Mouse (Mus musculus): Measurements from ENCODE around the gene 1700010B08Rik.
"Not testable (repeated sequence)": the region's sequence is repeated elsewhere in the genome, so short reads cannot be mapped to it uniquely, and the experiment has no call there.

1700010B08Rik gene

DNA sequence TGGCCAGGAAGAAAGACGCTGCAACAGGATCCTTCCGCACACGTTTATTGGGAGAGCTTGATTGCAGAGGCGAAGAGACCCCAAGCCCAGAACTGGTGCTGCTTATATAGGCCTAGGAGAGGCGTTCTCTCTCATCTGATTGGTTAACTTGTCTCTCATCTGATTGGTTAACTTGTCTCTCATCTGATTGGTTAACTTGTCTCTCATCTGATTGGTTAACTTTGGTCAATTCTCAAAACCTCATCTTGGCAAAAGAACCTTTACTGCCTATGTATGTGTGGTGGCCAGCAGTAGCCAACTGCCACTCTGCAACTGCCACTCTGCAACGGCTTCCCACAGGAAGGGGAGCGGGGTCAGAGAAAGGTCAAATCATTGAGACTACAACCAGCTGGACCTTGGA lies at the start of gene 1700010B08Rik:
Gene 1700010B08Rik, plus strand, starts transcription at position 301 of the 400 bp plus-strand sequence.
- not testable (repeated sequence) for DNase-seq (ENCODE audit: low spot score)

DNA sequence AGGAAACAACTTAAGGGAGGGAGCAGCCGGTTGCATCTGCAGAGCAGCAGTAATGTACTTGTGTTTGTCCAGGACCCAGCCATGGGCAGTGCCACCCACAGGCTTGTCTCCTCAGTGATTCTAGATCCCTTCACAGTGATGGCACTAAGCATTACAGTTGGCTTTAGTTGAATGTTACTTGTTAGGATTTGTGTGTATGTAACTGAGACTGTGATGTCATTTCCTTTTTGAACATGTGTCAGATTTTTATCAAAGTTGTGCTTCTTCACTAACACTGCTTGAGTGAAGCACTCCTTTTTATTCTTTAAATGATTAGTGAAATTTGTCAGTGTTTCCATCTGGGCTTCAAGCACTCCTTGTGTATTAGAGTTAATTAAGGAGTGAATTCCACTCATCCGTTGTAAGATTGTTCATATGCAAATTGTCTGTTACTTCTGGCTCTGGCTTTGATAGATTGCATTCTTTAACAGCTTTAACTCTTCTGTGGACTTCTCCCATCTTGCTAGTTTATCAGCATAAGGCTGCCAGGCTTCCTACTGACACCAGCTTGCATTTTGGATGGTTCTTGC lies 46.8 kb upstream of the 1700010B08Rik start:
- no peak for DNase-seq (ENCODE audit: low spot score)

DNA sequence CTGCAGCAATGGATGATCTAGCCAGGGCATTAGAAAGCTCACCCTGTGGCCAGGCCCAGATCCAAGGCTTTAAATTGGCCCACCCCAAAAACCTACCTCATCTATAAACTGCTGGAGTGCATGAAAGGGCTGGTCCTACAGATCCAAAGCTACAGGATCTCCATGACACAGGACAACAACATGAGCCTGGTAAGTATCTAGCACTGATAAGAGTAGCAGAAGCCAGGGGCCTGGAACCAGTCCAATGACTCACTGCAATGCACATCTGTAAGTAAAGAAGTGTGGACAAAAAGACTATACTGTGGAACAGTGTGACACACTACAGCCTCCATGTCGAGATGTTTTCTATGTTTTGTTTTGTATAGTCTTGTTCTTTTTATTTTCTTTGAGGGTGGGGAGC lies 45.7 kb upstream of the 1700010B08Rik start:
- DNase-seq (ENCODE audit: low spot score) = no peak

DNA sequence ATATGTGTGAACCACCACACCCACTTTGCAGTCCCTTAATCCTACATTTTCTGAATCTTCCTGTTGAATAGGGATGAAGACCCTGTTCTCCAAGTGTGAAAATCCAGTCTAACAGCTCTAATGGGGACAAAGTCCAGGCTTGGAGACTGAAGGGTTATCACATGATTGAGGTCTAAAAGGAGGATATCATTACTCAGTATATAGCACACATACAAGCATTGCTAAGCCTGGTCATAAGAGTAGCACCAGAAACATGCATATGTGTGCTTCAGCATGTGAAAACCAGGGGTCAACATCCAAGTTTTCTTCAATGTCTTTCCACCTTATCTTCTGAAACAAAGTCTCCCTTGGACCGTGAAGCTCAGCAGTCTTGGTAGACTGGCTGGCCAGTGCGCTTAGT lies 40.6 kb upstream of the 1700010B08Rik start:
- no peak for DNase-seq (ENCODE audit: low spot score)

DNA sequence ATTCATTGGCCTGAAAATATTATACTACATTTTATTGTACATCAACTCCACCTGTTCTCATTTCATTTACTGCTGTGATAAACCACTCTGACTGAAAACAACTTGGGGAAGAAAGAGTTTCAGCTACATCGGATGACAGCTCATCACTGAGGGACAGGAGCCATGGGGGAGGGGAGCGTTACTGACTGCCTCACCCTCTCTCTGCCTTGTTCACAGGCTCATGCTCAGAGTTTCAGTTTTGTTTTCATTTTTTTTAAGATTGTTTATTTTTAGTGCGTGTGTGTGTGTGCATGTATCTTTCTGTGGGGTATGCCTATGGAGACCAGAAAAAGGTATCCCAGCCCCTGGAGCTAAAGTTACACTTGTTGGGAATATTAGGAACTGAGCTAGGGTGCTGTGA lies 40.0 kb upstream of the 1700010B08Rik start:
- DNase-seq (ENCODE audit: low spot score) = no peak

DNA sequence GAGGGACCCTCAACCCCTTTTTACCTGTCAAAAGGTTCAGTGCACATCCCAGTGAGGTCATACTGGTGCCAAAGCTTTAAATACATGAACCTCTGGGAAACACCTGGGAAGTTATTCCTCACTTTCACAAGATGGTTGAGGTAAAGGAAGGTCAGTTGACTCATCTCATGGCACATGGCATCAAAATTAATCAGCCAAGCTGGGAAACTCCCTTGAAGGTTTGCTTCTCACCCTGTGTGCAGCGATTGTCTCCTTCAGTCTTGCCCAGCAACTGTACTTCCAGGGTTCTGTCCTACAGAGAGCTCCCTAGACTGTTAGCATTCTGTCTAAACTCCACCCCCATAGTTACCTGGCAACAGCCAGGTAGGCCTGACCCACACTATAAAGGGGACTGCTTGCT lies 39.1 kb upstream of the 1700010B08Rik start:
- DNase-seq (ENCODE audit: low spot score) = no peak

DNA sequence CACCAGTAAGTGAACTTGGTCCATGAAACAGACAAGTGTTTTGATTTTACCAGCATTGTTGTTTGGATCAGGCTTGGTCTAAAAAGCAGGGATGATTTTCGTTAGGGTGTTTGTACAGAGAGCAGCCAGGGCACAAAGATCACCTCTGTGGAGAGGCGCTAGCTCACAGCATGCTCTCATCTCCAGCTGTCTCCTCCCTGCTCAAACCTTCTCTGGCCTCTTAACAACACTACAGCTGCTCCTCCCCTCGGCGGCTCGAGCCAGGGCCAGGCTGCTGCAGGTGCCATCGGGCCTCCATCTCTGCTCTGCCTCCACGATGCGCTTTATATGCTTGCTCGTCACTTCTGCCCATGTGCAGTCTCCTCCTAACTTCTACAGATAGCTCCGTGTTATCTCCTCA lies 36.4 kb upstream of the 1700010B08Rik start:
- peak; percentile 48 for DNase-seq (ENCODE audit: low spot score)

DNA sequence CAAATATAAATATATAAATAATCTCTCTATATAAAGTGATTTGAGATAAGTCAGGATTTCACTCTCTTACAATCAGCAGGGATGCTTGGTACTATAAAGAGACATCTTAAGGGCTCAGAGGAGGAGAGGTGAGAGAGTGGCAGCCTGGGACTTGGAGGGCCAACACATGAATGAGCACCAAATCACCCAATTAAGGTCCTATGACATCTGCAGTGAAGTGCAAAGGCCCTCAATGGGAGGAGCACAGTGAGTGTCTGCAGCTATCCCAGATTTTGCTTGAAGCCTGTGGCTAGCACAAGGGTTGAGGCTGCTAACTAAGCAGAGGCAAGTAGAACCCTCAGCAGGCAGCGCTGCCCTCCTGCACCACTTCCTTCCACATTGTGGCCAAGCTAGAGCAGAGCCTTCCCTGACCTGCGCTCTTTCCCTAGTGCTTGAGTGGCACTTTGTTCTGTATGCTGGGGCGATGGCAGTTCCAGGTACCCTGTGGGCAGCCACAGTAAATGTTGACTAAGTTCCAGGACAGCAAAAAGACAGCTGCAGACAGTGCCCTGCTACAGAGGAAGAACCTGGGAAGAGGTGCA lies 33.3 kb upstream of the 1700010B08Rik start:
- no peak for DNase-seq (ENCODE audit: low spot score)

DNA sequence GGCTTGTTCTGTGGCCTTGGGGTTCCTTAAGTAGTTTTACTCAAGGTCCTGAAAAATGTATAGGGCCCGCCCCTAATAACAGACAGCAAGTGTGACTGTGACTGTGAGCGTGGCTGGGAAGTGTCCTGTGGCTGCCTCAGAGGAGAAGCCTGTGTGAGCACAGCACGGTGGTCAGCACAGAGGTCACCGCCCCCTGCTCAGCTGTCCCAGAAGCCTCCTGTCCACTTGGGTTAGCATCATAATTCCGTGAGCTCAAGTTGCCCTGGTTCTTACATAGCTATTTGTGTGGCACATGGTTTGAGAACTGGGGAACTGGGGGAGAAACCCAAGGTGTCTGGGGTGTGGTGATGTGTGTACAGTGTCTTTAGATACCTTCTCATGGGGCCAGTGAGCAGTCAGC lies 31.9 kb upstream of the 1700010B08Rik start:
- DNase-seq (ENCODE audit: low spot score) = no peak

DNA sequence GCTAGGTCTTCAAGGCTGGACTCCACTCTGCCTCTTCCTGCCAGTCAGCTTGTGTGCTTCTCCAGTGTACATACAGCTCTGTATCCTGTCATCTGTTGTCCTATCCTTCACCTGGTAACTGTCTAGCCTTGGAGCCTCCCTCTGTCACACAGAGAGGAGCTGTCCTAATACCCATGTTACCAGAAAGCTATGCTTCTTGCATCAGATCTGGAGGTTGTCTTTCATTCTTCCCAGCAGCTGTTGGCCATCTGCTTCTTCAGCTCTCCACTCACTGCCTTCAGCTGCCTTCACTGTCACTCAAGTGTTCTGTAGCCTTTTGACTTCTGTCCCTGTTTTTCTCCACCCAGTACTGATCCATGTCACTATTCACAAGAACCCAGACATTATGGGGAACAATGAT lies 29.4 kb upstream of the 1700010B08Rik start:
- no peak for DNase-seq (ENCODE audit: low spot score)

DNA sequence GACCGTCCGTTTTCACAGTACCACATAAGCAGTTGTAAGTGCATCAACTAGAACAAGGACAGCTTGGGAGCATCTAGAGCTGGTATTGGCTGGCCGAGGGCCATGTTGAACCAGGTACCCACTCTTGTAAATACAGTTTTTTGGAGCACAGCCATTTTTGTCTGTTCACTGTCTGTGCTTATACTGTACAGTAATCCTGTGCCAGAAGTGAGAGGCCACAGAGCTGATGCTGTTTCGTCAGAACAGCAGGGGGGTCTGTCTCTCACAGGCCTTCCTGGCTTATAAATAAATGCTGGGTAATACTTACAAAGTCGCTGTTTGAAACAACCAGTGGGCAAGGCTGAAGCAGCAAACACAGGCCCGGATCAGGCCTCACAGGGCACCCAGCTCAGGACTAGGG lies 27.5 kb upstream of the 1700010B08Rik start:
- DNase-seq (ENCODE audit: low spot score) = no peak

DNA sequence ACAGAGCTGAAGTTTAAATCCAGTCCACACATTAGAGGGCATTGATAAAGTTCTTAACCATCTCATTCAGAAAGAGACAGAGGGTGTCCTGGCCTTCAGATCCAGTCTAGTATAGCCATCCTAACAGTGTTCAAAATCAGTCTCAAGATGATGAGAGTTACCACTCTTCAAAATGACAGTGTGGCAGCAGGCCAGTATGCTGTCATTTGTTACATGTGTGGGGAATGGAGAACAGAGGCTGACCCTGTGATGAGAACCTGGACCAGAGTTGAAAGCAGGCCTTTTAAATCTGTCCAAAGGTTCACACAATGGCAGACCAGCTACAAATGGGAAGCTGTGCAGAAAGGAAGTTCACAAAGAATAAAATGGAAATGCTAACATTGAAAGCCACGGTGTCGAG lies 26.5 kb upstream of the 1700010B08Rik start:
- no peak for DNase-seq (ENCODE audit: low spot score)

DNA sequence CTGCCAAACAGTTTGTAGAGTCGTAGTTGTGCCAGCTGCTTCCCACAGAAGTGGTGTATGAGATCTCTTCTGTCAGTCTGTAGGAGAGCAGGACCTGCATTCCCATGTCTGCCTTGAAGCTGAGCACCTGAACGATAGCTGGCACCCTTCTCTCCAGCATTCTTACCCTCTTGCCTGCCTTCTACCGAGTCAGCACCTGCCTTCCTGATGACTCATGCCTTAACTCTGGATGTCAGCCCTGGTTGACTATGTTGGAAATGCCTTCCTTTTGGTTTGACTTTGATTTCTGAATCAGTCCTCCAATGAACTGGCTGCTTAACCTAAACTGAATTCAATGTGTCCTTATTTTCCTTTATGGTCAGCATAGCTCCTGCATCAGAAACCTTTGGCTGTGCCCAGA lies 20.4 kb upstream of the 1700010B08Rik start:
- no peak for DNase-seq (ENCODE audit: low spot score)

DNA sequence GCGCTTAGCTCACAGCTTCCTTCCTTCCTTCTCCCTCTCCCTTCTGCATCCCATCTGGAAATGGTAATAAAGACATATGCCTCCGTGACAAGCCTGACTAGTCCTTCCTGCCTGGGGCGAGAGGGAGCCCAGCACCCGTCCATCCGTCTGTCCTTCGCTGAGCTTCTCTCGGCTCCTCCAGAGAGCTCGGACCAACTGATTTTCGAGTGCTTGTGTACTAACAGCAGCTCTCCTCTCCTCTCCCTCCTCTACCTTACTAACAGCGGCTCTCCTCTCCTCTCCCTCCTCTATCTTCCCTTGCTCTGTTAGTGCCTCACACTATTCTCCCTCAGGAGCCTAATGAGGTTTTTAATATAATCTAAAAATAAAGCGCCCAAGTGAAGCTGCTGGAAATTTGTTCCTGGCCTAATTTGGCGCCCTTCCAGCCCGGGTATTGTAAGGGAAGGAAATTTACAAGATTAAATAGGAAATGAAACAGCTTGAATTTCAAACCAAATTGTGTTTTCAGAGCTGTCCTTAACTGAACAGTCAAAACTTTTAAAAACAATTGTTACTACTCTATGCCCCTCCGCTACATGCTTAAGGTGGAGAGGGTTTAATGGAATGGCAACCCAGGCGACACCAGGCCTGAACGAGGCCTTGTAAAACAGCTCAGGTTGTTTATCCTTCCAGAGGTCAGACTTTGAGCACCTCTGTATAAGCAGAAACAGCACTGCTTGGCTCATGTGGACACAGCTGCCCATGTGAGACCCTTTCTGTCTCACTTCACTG lies 16.9 kb upstream of the 1700010B08Rik start:
- no peak for DNase-seq (ENCODE audit: low spot score)

DNA sequence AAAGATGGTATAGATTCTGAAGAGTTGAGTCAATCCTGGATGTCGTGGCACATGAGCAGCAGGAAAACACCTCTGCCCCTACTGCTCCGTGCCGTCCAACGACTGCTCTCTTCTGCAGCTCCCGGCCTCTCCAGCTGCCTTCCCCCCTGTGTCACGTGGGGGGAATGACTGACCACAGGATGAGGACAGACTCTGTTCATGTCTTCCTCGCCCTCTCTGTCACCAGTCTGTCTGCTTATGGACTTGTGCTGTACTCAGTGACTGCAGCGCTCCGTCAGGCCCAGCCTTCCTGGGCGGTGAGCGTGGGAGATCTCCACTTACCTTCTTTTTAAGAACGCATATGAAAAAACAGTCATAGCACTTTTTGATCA lies 16.4 kb upstream of the 1700010B08Rik start:
- no peak for DNase-seq (ENCODE audit: low spot score)

DNA sequence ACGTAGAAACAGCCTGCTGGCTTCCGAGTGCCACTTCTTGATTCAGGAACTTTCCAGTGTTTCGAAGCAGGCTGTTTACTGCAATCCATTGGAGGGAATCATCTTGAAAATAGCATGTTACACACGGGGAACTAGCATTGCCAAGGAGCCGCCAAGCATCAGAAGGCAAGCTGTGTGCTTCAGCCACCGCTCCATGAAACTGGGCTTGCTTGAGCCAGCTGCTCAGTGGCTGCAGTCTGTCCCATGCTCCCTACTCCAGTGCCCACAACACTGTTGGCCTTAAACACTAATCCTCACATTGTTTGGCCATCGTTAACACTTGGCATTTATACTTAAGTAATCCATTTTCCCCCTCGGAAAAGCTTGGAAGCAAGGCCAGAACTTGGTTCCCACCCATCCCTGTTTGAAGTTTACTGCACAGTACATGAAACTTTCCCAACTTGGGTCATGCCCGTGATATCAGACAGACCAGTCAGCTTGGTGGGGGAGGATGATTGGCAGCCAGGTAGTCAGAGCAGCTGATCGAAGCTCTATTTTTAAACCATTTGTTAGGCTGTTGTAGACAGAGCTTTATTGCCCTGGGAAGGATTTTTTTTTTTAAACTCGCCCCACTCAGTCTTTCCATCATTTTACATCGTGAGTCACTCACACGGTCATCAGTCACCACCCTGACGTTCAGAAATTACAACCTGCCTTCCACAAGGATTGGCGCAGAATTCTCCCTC lies 13.2 kb upstream of the 1700010B08Rik start:
- no peak for DNase-seq (ENCODE audit: low spot score)

DNA sequence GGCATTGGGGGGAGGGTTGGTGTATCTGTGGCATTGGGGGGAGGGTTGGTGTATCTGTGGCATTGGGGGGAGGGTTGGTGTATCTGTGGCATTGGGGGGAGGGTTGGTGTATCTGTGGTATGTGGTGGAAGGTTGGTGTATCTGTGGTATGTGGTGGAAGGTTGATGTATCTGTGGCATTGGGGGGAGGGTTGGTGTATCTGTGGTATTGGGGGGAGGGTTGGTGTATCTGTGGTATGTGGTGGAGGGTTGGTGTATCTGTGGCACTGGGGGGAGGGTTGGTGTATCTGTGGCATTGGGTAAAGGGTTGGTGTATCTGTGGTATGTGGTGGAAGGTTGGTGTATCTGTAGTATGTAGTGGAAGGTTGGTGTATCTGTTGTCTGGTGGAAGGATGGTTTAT lies 11.6 kb upstream of the 1700010B08Rik start:
- not testable (repeated sequence) for DNase-seq (ENCODE audit: low spot score)

DNA sequence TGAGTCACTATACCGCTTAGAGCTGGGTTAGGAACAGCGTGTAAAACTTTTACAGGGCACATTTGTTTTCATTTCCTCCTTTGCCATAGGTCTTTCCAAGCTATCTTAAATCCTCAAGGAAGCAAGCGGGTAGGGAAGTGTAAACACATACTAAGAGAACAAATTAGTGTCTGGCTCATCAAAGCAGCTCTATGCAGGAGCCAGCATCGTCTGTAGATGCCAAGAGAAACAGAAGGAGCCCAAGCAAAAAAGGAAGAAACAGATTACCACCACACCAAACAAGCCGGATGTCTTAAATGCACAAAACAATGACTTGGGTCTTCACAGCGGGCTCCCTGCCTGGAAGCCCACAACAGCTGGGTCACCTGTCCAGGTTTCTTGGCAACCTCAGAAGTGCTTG lies 9.0 kb upstream of the 1700010B08Rik start:
- no peak for DNase-seq (ENCODE audit: low spot score)

DNA sequence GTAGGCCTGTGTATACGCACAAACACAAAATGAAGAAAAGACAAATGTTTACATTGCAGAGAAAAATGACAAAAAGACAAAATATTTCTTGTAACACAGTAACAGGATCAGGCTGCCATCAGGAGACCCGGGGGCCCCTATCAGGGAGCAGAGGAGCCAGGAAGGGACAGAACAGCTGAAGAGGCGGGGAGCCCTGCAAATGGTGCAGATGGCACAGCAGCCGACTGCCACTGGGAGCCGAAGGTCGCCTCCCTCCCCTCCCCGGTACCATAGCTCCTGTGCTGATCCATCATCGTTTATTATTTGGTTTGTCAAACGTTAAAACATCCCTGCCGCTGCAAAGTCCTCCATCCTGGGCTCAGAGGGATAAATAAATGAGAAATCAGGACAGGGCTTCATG lies 6.6 kb upstream of the 1700010B08Rik start:
- DNase-seq (ENCODE audit: low spot score) = no peak

DNA sequence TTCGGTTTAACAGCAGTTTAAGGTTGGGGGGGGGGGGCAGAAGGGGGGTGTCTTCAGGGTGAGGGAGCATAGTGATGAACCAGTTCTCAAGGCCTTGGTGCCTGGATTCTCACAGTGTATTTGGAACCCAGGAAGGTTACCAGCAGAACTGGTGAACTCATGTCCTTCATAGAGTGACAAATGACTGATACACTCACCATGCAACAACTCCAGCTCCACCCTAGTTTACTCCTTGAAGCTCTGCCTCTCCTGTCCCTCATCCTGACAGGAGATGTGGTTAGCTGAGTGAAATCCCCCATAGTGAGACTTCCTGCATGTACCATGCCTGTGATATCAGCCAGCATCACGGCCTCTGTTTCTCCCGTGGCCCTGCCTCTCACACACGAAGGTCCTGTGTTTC lies 6.0 kb upstream of the 1700010B08Rik start:
- no peak for DNase-seq (ENCODE audit: low spot score)

DNA sequence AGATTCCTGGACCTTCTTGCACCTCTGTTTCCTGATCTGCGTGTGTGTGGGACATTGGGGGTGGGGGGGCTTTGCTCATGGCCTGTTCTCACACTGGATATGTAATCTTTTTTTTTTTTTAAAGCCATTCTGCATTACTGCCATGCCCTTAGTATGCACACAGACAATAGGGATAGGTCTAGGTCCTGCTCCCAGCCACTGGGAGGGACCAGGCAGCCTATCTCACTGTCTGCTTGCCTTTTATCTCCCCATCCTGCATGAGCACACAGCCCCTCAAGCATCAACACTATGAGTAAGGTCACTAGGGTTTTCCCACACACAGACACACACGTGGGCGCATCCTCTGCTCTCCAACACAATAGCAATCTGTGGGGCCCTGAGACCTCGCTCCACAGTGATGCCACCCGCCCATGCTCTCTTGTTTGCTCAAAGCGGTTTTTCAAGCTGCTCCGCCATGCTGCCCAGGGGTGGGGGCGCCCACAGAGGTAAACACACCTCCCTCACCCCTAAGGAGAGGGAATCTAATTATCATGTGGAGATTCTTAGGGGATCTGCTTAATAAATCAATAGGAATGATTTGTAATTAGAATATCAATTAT lies 4.5 kb upstream of the 1700010B08Rik start:
- DNase-seq (ENCODE audit: low spot score) = no peak

DNA sequence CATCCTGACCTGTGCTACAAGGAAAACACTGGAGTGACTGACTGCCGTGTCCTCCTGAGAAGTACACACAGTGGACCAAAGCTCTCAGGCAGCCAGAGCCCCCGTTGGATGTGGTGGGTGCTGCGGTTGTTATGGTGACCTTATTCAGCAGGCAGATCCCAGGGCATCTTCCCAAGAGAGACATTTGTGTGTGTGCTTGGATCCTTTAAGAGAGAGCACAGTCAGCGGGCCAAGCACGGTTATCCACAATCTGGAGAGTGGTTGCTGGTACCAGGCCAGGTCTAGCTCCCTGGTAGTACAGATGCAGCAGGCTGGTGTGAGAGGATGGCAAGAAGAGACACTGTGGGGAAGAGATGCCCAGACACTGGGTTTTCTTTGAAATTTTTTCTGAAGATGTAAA lies 2.2 kb upstream of the 1700010B08Rik start:
- no peak for DNase-seq (ENCODE audit: low spot score)
